Mouse (Mus musculus) testis, postnatal 14 days (tissue): Measurements from ENCODE around the gene Zfp771.

Experiments
- DNase-seq: peaks from one replicate; pipeline ENCODE4 v3.0.0; 2021; ENCODE audit warnings: low spot score

Zfp771 gene

GRCm38 (mm10) chr7:127253341-127253740, 9.3 kb downstream of the Zfp771 start:
- no peak for DNase-seq

DNA sequence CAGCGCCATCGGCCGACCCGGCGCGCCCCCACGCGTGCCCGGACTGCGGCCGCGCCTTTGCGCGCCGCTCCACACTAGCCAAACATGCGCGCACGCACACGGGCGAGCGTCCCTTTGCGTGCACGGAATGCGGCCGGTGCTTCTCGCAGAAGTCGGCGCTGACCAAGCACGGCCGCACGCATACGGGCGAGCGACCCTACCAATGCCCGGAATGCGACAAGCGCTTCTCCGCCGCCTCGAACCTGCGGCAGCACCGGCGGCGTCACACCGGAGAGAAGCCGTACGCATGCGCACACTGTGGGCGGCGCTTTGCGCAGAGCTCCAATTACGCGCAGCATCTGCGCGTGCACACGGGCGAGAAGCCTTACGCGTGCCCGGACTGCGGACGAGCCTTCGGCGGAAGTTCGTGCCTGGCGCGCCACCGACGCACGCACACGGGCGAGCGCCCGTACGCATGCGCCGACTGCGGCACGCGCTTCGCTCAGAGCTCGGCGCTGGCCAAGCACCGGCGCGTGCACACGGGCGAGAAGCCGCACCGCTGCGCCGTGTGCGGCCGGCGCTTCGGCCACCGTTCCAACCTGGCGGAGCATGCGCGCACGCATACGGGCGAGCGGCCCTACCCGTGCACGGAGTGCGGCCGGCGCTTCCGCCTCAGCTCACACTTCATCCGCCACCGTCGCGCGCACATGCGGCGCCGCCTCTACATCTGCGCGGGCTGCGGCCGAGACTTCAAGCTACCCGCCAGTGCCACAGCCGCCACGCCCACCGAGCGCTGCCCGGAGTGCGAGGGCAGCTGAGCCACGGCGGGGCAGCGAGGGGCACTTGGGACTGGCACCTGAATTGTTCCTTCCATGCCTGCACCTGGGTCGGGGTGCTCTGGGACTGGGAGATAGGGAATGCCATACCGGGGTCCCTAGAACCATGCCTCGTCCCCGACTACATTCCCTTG, 10.0 kb downstream of the Zfp771 start:
- peak; percentile 94 for DNase-seq

DNA sequence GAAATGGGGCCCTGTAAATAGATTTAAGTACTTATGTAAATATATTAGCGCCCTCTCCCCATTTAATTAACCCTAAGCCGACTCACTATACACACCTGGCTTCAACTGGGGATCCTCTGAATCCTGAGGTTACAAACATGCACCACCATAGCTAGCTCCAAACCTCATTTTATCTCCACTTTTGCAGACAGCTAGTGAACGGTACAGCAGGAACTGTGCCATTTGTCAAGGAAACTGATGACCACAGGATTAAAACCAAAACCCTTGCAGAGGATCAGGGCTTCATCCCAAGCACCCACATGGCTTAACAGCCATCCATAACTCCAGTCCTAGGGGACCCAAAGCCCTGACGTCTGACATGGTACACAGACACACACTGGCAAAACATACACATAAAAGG, 10.9 kb downstream of the Zfp771 start:
- DNase-seq, result no peak

DNA sequence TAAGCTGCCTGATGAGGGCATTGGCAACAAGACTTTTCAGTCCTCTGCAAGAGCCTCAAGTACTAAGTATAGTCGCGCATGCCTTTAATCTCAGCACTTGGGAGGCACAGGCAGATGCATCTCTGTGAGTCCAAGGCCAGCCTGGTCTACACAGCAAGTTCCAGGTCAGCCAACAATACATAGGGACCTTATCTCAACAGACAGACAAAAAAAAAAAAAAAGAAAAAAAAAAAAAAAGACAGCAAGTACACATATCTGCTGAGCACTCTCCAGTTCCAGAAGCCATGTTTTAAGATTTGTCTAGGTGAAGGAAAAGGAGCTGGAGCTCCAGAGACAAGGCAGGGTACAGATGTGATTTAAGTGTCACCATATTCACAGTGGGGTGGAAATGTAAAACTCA, 11.9 kb downstream of the Zfp771 start:
- DNase-seq, result no peak

GRCm38 (mm10) chr7:127256518-127256917, 12.4 kb downstream of the Zfp771 start:
- no peak for DNase-seq

- DNase-seq, result no peak
Observed at GRCm38 (mm10) chr7:127259186-127259905, 15.3 kb downstream of the Zfp771 start.

- DNase-seq, result peak; percentile 97
Observed at GRCm38 (mm10) chr7:127260309-127261111, 16.4 kb downstream of the Zfp771 start, which contains the start of gene Dctpp1. Gene Dctpp1 (minus strand): TSS chr7:127260709.

DNA sequence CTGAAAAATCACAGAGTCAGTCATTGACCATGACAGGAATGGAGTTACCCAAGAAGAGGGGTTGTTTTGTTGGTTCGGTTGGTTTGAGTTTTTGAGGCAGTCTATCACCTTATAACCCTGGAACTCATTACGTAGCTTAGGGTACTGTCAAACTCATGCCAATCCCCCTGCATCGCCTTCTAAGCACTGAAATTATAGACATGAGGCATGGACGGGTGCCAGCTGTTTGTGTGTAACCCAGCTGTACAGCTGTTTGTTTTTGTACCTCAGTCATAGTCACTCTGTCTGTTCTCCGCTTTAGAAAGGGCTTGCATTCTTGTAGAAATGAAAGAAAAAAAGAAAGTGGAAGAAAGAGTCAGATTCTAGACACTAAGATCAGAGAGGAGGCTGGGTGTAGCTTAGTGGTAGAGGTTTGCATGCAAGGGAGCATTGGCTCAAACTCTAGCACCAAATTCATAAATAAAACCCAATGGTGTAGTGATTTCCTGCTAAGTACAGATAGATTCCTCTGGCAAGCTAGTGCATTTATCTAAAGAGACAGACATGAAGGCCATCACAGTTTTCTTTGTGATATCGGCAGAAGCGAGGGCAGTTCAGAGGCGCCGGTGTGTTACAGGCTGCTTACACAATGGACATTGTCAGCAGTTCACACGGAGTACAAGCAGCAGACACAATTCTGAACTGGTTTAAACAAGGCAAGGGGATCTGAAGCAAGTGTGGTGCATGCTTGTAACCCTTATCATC, 18.3 kb downstream of the Zfp771 start:
- no peak for DNase-seq

DNA sequence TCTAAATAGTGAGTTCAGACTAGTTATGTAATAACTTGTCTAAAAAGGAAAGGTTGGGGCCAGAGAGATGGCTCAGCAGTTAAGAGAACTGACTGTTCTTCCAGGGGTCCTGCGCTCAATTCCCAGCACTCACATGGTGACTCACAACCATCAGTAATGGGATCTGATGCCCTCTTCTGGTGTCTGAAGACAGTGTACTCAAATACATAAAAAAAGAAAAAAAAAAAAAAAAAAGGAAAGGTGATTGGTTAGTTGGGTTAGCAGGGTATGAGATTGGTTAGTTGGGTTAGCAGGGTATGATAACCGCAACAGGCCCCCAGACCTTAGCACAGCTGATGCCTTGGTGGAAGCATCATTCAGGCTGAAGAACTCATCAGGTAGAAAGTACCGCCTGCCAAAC, 19.5 kb downstream of the Zfp771 start:
- DNase-seq, result no peak

DNA sequence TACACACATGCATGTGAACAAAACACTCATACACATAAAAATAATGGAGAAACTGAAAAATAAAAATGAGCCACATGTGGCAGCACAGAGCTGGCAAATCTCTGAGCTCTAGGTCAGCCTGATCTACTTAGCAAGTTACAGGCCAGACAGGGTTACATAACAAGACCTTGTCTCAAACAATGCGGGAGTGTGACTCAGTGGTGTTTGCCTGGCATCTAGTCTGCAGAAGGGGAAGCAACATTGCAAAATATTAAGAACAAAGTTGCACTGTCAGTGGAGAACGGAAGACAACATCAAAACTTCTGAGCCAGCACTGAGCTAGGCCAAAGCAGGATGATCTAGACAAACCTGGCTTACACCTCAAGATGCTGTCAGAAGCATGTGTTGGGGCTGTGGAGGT, 26.2 kb downstream of the Zfp771 start:
- no peak for DNase-seq

DNA sequence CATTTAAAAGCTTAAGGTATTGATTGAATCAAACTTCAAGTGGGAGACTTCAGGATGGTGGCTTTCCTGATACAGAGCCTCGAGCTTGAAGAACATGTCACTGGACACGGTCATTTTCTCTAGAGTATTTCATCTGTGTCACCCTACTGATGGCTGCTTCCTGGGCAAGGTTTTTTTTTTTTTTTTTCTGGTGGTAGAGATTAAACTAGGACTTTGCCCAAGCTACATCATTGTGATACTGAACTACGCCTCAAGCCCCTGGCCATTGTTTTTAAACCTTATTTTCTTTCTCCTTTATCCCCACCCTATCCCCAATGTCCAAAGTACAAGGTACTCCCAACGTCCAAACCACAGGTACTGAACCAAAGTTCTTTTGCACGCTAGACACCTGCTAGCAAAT, 26.6 kb downstream of the Zfp771 start:
- no peak for DNase-seq

DNA sequence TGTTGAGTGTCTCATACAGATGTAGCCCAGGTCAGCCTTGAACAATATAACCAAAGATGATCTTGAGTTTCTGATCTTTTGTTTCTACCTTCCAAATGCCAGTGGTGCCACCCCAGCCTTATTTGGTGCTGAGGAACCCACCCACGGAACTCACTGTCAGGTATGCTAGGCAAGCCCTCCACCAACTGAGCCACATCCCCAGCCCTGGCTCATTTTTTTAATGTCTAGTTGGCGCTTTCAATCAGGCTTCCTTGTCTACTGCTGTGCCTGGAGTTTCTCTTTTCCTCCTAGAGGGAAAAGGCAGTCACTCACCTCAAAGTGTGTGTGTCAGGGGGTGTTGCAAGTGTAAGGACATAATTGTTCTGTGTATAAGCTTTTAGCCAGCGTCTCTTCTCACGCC, 27.0 kb downstream of the Zfp771 start:
- DNase-seq, result no peak

DNA sequence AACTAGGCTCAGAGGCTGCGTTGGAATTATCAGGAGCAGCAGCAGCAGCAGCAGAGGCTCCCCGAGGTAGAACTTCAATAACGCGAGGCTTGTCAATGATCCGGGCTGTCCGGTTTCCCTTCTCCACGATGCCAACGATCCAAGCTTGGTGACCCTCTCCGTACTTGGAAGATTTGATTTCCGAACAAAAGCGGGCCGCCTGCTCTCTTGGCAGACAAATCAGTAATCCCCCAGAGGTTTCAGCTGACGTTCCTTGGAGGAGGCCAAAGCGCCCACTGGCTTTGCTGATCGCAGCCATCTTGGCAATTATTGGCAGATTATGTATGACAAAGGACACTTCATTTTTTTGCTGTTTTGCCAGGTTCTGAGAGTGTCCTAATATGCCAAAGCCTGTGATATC, 28.5 kb downstream of the Zfp771 start:
- no peak for DNase-seq

DNA sequence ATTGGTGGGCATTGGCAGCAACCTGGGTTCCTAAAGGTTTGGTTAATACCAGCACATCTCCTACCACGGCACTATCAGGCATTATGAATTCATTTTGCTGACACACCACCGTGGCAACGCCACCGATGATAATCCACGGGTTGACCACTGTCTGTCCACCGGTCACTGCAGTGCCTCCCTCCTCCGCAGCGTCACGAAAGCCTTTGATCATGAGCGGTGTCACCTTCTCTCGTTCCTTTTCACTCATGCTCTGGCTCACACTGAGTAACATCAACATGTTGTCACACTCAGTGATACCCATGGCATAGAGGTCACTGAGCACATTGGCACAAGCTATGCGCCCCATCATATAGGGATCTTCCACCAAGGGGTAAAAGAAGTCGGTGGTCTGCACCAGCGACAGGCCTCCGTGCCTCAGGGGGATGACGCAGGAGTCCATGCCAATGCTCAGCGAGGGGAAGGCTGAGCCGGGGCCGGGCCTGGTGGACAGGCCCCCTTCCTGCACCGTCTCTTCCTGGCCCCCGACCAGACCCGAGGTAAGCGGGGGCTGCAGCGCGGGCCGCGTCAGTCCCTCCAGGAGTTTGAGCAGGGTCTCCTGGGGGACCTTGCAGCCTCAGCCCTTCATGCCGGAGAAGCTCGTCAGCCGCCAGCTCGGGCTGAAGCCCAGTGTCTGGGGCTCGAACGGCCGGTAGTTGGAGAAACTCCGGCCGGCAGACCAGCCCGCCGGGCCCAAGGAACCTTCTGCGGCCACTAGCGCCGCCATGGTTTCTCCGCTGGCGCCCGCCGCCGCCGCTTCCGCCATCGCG, 29.2 kb downstream of the Zfp771 start:
- DNase-seq, result no peak

DNA sequence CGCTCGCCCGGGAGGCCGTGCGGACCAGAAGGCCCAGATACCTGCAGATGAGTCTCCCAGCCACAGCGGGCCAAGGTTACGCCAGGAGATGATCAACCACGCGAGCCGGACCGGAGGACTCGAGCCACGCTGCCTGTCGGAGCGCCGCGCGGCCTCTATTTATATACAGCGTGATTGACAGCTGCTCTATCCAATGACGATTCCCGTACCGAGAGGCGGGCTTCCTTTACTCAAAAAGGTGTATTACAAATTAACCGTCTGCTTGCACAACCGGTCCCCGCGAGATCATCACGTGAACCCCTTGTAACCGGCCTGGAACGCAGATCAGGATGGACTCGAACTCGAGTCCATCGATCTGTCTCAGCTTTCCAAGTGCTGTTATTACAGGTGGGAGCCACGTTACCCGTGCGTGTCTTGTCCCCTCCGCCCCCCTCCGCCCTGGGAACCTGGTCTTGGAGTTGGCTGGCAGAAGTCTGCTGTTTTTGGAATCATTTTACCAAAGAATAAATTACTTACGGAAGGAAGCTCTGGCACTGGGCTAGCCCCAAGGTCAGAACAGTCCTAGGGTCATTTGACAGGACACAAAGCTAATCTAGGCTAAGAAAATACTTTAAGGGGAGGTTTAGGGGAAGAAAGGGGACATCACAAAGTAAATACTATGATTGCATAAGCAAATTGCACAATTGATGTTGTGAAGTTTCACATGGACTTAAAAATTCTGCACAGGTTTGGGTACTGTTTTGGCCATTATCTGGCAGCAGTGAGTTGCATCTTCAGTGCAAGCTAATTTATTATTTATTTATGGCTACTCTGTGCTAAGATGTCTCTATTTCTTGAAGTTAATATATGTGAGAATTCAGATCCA, 30.1 kb downstream of the Zfp771 start, which contains the start of gene Sephs2:
Sephs2 (minus strand) TSS at position 131 of the 865 bp plus-strand sequence.
- DNase-seq, result peak; percentile 94

- DNase-seq, result no peak
Observed at GRCm38 (mm10) chr7:127276519-127276961, 32.5 kb downstream of the Zfp771 start.

DNA sequence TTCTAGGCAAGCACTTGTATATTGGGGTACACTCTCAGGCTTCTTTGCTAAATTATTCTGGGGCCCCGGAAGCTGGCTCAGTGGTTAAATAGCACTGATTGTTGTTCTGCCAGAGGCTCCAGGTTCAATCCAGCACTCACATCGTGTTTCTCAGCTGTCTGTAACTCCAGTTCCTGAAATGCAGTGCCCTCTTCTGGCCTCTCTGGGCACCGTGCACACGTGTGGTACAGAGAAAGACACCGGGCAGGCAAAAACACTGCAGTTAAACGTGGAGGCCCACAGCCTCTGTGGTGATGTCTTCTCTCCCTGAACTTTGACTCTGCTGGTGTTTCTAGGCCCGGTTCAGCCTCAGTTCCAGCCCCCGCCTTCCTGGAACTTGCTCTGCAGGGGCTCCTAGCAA, 34.2 kb downstream of the Zfp771 start:
- no peak for DNase-seq

DNA sequence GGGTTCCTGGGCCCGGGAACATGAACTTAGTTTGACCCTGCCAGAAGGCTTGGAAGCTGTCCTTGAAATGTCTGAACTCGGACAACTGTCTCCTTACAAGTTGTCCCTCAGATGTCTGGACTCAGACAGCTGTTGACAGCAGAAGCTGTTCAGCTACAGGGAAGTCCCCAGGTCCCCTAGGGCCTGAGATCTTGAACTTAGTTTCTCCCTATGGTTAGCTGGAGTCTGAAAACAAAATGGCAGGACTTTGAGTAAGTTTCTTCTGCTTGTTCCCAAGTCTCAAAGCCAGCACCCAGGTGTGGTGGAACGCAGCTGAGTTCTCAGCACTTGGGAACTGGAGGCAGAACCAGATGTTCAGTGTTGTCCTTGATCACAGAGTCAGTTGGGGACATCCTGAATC, 36.0 kb downstream of the Zfp771 start:
- no peak for DNase-seq

- DNase-seq, result no peak
Observed at GRCm38 (mm10) chr7:127281114-127281513, 37.0 kb downstream of the Zfp771 start.

- no peak for DNase-seq
Observed at GRCm38 (mm10) chr7:127282190-127282589, 38.1 kb downstream of the Zfp771 start.
